Mouse (Mus musculus) cortical plate, adult 2 months (tissue): ENCODE measurements around the gene Olfr1151.

ENCODE experiments used
- CTCF ChIP-seq: fragments of 200-500 bp; IDR thresholded peaks from 2 replicates; pipeline ENCODE4 v1.5.1; 2011; ENCODE audit warnings: mild to moderate bottlenecking, control low read depth, low read length; ENCODE audit not compliant: insufficient read depth; ENCODE audit errors: extremely low read depth
- POLR2A ChIP-seq: fragments of 200-500 bp; IDR thresholded peaks from 2 replicates; pipeline ENCODE4 v1.6.1; 2011; ENCODE audit warnings: mild to moderate bottlenecking, low read length, control low read depth; ENCODE audit not compliant: insufficient read depth; ENCODE audit errors: extremely low read depth

DNA sequence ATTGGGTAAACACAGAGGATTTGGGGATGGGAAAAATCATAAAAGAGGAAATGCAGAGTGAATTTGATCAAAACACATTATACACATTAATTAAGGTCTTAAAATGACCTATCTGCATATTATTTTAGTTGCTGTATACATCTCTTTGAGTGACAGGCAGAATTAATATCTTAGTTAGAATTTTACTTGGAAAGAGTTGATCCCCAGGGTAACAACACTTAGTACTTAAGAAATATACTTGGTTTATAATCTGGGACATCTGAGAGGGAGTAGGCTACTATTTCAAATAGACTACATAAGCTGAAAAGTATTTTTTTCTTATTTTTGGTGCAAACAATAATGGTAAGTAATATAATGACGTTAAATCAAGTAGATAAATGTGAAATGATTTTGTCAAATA, 12.0 kb upstream of the Olfr1151 start, which contains the start of gene Olfr1150-ps1:
- TF ChIP-seq CTCF = no peak
- TF ChIP-seq POLR2A = no peak
